Mouse (Mus musculus) cerebellum, adult 2 months (tissue): ENCODE measurements around the gene March7. TPM values are rescaled to one million over a fixed set of nuclear protein-coding genes. Genes with fewer than 3 reads are reported as not detected.

Source experiments
- DNase-seq, 2 experiments: peaks; one replicate each; pipeline ENCODE4 v3.0.0; 2021
- H3K27ac ChIP-seq: fragments of 200-500 bp; 2 replicates; pipeline ENCODE4 v1.5.1; 2012; ENCODE audit warnings: low read length, control low read depth, inconsistent platforms; ENCODE audit not compliant: insufficient read depth
- H3K27me3 ChIP-seq: fragments of 200-500 bp; 2 replicates; pipeline ENCODE4 v1.6.1; 2012; ENCODE audit warnings: inconsistent platforms, mild to moderate bottlenecking, low read length, moderate library complexity; ENCODE audit not compliant: control insufficient read depth, insufficient read depth
- H3K4me1 ChIP-seq: fragments of 200-500 bp; 2 replicates; pipeline ENCODE4 v1.6.1; 2011; ENCODE audit warnings: low read length; ENCODE audit not compliant: control insufficient read depth, insufficient read depth
- H3K4me3 ChIP-seq: fragments of 200-500 bp; replicated peaks from 2 replicates; pipeline ENCODE3; 2011; ENCODE audit warnings: mild to moderate bottlenecking, low read depth, low read length, control low read depth; ENCODE audit not compliant: insufficient read depth
- CTCF ChIP-seq: fragments of 200-500 bp; IDR thresholded peaks from 2 replicates; pipeline ENCODE4 v1.5.1; 2011; ENCODE audit warnings: low read depth, mild to moderate bottlenecking, control low read depth, low read length, moderate library complexity, borderline replicate concordance; ENCODE audit not compliant: insufficient read depth
- POLR2A ChIP-seq: fragments of 200-500 bp; IDR thresholded peaks from 2 replicates; pipeline ENCODE4 v1.6.1; 2011; ENCODE audit warnings: low read length, control low read depth, borderline replicate concordance; ENCODE audit not compliant: insufficient read depth
- WGBS: fragments of 180-500 bp; shearing (Covaris S2); methylation state at CpG from one replicate; pipeline ENCODE4 v1.1.7; 2018; 5-methylcytosine and 5-hydroxymethylcytosine counted together
- polyA plus RNA-seq: library from polyadenylated mRNA; depleted of rRNA; stranded (reverse); fragments of >200 nt; gene quantifications from 2 replicates; pipeline ENCODE4 v1.2.3, GENCODE M21; 2012

The March7 gene
- polyA plus RNA-seq, 1 experiment: 39.5 TPM

GRCm38 (mm10) chr2:60173595-60173994, 36.1 kb upstream of the March7 start:
- TF ChIP-seq POLR2A (no peak), CTCF (no peak)
- WGBS: 87% methylated on average over 4 of the region's 4 CpGs
- DNase-seq: no peak
- peaks cover 3% of the 10 kb centered on the region for H3K4me1 ChIP-seq
- no peak overlapping the region for H3K4me3 ChIP-seq
- H3K27ac ChIP-seq: no peak overlapping the region
- H3K27me3 ChIP-seq: no peaks in the 10 kb centered on the region

DNA sequence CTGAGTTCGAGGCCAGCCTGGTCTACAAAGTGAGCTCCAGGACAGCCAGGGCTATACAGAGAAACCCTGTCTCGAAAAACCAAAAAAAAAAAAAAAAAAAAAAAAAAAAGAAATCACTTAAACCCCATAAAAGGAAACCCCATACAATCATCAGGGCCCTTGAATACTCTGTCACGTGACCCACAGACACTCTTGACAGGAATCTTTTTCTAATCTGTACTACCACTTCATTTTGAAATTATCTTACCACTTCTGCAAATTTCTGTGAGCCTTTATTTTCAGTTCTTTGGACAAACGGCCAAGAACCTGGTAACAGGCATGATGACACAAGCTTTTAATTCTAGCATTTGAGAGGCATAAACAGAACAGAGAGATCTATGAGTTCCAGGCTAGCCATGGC, 34.6 kb upstream of the March7 start:
- H3K27ac ChIP-seq: no peak overlapping the region
- H3K27me3 ChIP-seq: no peaks in the 10 kb centered on the region
- TF ChIP-seq CTCF (no peak), POLR2A (no peak)
- peaks cover 3% of the 10 kb centered on the region for H3K4me1 ChIP-seq
- WGBS: 98% methylated on average over 2 of the region's 4 CpGs
- no peak for DNase-seq
- H3K4me3 ChIP-seq: no peak overlapping the region

- Histone ChIP-seq H3K4me3 (no peak overlapping the region), H3K27ac (no peak overlapping the region), H3K4me1 (peaks cover 3% of the 10 kb centered on the region), H3K27me3 (no peaks in the 10 kb centered on the region)
- no peak for DNase-seq
- TF ChIP-seq CTCF (no peak), POLR2A (no peak)
- WGBS: 90% methylated on average over 5 of the region's 5 CpGs
These were observed 33.6 kb upstream of the March7 start for GRCm38 (mm10) chr2:60176087-60176486.

DNA sequence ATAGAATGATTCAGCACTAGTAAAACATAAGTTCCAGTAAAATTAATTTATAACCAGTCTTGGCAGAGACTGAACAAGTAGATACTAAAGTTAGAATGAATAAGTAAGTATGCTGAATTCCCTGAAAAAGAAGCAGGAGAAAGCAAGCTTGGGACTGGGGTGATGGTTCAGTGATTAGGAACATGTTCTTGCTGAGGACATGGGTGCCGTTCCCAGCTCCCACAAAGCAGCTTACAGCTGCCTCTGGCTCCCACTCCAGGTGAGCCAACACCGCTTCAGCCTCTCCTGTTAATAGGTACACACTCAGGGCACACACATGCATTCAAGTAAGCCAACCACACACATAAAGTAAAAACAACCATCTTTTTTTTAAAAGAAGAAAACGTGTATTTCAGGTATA, 32.2 kb upstream of the March7 start:
- Histone ChIP-seq H3K27me3 (no peaks in the 10 kb centered on the region), H3K4me1 (no peaks in the 10 kb centered on the region), H3K4me3 (no peak overlapping the region), H3K27ac (no peak overlapping the region)
- DNase-seq: no peak
- WGBS: 88% methylated on average over 3 of the region's 3 CpGs
- TF ChIP-seq POLR2A (no peak), CTCF (no peak)

DNA sequence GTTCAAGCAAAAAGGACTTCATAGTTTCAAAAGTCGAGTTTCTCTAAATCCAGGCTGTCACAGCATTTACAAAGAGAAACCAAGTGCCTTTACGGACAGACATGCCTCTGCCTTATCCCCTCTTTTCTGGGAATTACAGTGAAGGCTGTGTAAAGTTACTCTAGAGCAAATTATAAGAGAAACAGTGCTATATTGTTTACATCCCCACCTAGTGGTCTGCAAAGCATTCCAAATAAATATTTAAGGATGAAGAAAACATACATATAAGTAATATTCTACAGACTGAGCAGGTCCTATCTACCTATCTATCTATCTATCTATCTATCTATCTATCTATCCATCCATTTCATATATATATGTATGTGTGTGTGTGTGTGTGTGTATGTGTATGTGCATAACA, 28.0 kb upstream of the March7 start:
- Histone ChIP-seq H3K4me1 (no peaks in the 10 kb centered on the region), H3K27me3 (no peaks in the 10 kb centered on the region), H3K27ac (no peak overlapping the region), H3K4me3 (no peak overlapping the region)
- no peak for DNase-seq
- TF ChIP-seq CTCF (no peak), POLR2A (no peak)
- WGBS: 66% methylated on average over 2 of the region's 2 CpGs

DNA sequence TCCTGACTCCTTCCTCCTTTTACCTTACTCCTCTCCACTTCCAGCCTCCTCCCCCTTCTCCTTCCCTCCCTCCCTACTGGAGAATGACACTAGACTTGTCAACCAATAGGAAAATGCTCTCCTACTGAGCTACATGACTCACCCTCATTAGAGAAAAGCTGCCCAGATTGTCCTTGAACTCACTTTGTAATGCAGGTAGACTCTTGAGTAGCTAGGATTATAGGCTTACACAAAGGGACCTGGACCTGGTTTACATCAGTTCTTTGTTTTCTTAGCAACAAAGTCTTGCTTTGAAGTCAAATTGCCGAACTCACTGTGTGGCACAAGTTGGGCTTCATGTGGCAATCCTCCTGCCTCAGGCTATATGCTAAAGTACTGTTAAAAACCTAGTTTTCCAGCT, 12.8 kb upstream of the March7 start:
- peaks cover 3% of the 10 kb centered on the region; the same call in 1 of the 2 replicates for H3K4me1 ChIP-seq
- H3K27me3 ChIP-seq: no peaks in the 10 kb centered on the region
- no peak overlapping the region for H3K4me3 ChIP-seq
- 88% methylated on average over 1 of the region's 1 CpGs for WGBS
- no peak for TF ChIP-seq POLR2A
- TF ChIP-seq CTCF: no peak
- no peak for DNase-seq
- no peak overlapping the region for H3K27ac ChIP-seq

DNA sequence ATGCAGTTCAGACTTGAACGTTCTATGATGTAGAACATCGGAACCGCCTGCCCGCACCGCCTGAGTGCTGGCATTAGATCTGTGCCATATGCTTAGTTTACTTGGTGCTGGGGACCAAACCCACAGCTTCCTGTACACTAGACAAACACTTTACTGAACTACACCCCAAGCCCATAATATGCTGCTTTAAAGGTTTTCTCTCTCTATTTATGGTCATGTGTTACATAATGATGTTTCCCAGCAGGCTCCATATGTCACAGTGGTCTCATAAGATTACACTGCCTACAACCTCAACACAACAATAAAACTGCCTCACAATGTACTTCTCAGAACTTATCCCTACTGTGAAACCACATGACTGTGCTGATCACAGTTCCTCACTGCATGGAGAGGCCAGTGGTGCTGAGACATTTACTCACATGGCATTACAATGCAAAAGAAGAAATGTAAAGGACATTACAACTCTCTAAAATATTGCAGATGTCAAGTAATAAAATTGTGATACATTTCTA, 9.6 kb upstream of the March7 start:
- TF ChIP-seq CTCF (no peak), POLR2A (no peak)
- H3K27me3 ChIP-seq: no peaks in the 10 kb centered on the region
- WGBS: 37% methylated on average over 5 of the region's 5 CpGs
- no peak overlapping the region for H3K4me3 ChIP-seq
- no peak for DNase-seq
- peaks cover 3% of the 10 kb centered on the region; the same call in 1 of the 2 replicates for H3K4me1 ChIP-seq
- H3K27ac ChIP-seq: no peak overlapping the region

GRCm38 (mm10) chr2:60200667-60201066, 9.0 kb upstream of the March7 start:
- DNase-seq: no peak
- Histone ChIP-seq H3K4me1 (peaks cover 3% of the 10 kb centered on the region; the same call in 1 of the 2 replicates), H3K27ac (no peak overlapping the region), H3K27me3 (no peaks in the 10 kb centered on the region), H3K4me3 (no peak overlapping the region)
- TF ChIP-seq POLR2A: no peak
- TF ChIP-seq CTCF: peak; percentile 46; the same call in 1 of the 2 replicates
- WGBS: 70% methylated on average over 8 of the region's 8 CpGs
